Mouse (Mus musculus): ENCODE results near the gene Spata2.

The Spata2 gene

DNA sequence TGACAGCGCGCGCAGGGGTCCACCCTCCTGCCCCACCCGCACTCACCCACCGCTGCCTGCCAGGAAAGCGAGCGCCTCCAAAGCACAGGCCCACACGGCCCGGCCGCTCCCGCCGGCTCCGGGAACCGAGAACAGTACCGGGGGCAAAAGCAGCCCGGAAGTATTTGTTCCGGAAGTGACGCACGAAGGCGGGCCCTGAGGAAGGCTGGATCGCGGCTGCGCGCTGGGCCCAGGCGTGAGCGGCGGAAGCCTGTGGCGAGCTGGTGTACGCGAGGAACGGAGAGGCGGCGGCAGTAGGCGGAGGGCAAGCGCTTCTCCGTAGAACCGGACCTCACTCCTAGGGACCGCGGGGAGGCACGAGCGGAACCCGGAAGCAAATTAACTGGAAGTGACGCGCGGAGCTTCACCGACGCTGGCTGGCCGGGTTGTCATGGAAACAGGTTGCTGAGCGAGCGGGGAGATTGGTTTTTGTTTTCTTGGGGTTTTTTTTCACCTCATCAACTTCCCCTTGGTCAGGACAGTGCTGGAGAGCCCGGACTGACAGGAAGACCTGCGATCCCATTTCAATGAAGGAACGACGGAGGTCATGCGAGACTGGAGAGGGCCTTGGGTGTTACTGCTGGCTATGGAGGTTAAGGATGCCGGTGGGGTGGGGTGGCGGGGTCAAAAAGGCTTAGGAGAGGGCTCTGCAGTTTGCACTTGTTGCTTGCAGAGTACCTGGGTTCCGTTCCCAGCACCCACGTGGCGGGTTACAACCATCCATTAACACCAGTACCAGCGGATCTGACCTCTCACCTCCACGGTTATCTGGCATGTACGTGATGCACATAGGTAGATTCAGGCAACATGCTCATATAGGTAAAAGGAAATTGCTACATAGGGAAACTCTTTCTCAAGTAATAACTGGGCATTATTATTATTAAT lies at the start of gene Spata2:
TSS of gene Spata2 (minus strand) at position 175 of the 924 bp plus-strand sequence.
- peak; percentile 96 for DNase-seq

DNA sequence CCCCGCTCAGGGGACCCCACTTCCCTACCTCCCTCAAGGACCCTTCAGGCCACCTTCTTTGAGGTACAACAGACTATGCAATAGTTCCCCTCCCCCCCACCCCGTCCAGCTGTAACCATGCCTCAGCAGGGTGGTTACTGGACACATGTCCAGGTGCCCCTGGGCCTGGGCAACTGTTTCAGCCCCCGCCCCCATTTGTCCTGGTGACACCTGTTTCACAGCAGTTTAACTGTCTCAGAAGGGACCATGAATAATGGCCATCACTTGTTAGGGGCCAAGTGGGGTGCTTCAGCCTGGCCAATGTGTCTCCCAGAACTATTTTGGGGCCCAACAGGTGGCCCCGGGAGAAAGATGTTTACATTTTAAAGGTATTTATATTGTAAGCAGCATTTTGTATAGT lies 49.7 kb upstream of the Spata2 start:
- DNase-seq = no peak

DNA sequence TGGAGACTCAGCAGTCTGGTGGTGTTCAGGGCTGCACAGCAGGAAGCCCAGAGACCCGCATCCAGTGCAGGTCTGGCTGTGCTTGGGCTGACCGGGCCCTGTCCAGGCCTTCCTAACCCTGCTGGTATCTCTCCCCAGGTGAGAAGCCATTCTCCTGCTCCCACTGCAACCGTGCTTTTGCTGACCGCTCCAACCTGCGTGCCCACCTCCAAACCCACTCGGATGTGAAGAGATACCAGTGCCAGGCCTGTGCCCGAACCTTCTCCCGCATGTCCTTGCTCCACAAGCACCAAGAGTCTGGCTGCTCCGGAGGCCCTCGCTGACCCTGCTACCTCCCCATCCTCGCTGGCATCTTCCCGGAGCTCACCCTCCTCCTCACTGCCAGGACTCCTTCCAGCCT lies 49.1 kb upstream of the Spata2 start:
- DNase-seq = no peak

DNA sequence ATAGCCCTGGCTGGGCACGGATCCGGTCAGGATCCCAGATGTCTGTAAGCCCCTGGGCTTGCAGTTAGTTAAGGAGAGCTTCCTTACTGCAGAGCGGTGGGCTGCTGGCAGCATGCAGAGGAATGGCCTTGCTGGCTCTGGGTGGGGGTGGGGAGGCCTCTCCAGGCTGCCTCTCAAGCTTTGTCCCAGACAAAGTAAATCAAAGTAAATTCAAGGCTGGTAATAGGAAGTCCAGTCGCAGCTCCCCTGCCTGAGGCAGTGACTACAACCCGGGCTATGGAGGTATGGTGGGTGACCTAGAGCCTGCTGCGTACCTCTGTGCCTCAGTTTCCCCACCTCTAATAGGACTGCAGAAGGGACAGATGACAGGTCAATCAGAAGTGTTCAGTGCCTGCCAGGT lies 48.6 kb upstream of the Spata2 start:
- DNase-seq = no peak

DNA sequence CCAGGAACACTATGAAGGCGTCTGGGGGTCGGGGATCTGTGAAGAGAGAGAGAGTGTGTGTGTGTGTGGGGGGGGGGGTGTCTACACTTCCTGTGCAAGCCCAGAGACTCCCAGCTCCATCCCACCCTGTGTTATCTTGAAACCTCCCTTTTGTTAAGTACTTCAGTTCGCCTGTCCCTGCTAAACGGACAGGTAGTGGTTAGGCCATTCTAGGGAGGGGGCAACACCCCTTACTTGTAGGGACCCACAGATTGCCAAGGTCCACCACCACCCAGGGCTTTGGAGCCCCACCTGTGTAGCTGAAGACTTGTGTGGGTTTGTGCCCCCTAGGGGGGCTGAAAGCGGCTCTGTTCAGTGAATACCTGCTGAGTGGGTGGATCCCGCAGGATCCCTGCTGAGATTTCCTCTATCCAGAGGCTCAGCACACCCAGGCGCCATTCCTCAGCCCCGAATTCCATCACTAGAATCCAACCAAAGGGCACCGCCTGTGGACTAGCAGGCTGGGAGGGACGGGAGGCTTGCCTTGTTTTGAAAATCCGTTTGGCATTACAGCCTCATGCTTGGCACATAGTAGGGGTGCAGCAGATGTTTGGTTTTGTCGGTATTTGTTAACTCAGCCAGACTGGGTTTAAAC lies 47.9 kb upstream of the Spata2 start:
- no peak for DNase-seq

DNA sequence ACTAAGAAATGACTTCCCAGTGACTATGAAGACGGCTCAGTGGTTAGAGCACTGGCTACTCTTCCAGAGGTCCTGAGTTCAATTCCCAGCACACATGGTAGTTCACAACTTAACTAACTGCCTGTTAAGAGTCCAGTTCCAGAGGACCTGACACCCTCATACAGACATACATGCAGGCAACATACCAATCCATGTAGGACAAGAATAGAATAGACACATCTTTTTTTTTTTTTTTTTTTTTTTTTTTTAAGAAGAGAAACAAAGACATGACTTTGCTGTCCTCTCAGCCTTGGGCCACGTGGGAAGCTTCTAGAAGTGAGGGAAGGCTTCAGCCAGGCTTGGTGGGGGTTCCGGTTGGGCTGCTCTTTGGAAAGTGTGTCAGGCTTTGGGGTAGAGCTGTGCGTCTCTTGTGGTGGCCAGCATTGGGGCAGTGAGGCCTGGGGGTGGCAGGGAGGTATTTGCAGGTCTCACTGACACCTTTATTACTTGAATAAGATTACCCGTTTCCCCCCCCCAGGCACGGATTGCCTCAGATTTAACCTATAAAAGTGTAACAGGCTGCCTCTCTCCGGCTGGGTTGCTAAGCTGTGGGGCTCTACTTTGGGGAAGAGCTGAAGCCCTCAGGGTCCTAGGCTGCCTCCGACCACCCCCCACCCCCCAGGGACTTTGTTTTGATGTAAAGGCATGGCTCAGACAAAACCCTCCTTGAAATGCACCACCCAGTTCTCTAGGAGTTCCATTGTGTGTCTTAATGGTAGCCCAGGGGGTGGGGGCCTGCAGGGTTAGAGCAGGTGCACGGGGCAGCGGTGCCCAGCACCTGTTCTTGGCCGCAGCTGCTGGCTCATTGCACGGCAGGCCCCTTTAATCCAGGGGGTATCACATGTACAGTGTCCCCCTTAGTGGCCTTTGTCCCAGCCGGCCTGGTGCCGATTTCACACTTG lies 47.1 kb upstream of the Spata2 start:
- no peak for DNase-seq

DNA sequence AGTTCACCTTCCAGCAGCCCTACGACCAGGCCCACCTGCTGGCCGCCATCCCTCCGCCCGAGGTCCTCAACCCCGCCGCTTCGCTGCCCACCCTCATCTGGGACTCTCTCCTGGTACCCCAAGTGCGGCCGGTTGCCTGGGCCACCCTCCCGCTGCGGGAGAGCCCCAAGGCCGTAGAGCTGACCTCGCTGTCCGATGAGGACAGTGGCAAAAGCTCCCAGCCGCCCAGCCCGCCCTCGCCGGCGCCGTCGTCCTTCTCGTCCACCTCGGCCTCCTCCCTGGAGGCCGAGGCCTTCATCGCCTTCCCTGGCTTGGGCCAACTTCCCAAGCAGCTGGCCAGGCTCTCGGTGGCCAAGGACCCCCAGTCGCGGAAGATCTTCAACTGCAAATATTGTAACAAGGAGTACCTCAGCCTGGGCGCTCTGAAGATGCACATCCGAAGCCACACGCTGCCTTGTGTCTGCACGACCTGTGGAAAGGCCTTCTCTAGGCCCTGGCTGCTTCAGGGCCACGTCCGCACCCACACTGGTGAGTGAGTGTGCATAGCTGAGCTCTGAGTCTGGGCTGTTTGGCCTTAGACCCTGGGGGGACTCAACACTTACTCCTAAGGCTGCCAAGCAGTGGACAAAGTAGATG lies 46.1 kb upstream of the Spata2 start:
- no peak for DNase-seq

DNA sequence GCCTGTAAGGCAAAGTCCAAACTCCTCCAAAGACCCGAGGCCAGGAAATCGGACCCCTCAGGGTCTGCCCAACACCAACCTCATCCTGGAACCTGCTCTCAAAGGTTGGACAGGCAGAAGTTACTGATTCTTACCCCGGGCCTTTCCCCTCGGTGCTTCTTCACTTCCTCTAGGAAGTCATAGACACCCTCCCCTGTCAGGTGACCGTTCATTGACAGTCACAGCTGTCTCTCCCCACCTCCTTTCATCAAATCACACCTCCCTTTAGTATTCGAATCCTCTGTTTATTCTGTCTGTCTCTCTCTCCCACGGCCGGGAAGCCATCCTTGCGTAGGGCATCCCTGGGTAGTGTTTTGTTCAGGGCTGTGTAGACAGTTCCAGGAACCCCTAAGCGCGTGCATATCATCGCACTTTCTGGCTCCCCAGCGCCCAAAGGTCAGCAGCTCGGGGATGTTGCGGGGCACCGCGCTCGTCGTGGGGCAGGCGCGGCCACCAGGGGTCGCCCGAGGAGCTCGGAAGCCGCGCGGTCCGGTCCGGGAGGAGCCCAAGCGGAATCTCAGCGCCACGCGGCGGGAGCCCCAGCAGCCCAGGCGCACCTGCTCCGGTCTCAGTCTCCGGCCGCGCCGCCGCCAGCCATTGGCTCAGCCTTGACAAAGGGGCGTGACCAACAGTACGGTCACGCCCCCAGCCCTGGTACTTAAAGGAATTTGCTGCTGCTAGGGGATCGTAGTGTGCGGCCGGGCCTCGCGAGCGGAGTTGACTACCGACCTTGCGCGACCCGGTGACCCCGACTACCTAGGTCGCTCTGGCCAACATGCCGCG lies 45.0 kb upstream of the Spata2 start, which contains the start of gene Snai1:
TSS of gene Snai1 (plus strand) at position 720 of the 822 bp plus-strand sequence.
- DNase-seq = peak; percentile 92

DNA sequence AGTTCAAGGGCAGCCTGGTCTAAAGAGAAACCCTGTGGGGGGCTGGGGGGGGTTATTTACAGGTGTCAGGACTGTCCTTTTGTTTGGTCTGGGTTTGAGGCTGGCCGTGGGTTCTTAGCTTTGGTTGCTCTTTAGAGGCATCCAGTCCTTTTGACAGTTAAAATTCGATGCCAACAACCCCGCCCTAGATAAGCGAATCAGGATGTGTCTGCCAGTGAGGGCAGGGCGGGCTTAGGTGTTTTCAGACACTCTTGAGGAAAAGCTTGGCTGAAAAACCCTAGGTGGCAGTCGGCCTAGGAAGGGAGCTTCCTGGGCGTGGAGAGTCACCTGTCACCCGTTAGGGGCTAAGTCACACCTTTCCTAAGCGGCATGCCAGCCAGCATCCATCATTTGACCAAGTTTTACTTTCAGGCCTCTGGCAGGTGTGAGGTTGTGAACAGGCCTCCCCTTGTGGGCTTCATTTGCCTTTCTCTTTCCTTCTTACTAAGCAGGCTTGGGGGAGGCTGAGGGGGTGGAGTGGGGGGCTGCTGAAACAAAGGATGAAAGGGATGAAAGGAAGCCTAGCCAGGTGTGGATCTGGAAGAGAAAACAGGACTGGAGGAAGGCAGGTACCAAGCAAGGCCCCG lies 43.7 kb upstream of the Spata2 start:
- no peak for DNase-seq

DNA sequence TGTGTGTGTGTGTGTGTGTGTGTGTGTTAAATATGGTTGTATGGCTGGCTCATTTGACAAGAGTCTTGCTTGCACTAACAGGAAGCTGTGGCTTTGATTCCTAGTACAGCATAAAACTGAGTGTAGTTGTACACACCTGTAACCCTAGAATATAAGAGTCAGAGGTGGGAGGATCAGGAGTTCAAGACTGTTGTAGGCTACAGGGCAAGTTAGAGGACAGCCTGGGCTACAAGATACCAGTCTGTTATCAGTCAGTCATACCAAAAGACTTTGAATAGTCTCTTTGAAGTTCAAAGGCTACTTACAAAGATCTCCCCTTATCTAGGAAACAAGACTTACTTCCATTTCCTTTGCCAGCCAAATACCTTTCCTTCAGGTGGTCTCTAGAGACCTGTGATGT lies 41.2 kb upstream of the Spata2 start:
- no peak for DNase-seq

DNA sequence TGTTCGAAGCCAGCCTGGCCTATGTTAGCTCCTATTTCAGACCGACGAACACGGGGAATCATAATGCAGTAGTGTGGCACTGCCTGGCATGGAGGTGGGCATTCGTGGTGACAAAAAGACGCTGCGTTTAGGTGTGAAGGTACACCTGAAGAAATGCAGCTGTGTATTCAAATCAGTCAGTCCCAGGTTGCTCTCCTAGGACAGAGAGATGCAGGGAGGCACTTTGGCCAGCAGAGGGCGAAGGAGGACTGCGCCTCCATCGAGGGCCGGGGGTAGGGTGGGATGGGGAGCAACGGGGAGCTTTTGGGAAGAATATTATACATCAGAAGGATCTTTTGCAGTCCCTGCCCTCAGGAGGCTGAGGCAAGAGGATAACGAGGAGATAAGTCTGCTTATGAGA lies 39.4 kb upstream of the Spata2 start:
- DNase-seq = peak; percentile 60

DNA sequence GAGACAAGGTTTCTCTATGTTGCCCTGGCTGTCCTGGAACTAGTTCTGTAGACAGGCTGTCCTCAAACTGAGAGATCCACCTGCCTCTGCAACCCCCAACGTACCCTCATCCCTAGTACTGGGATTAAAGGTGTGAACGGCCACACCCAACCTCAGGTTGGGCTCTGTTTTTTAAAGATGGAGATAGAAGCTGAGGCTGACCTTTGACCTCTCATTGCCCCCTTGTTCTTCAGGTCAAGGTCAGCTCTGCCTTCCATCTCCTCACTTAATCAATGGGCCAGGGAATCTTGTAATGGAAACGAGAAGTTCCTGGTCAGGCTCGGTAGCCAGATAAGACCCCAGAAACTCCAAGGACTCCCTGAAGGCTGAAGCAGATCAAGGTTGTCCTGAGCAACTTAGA lies 37.8 kb upstream of the Spata2 start:
- no peak for DNase-seq

DNA sequence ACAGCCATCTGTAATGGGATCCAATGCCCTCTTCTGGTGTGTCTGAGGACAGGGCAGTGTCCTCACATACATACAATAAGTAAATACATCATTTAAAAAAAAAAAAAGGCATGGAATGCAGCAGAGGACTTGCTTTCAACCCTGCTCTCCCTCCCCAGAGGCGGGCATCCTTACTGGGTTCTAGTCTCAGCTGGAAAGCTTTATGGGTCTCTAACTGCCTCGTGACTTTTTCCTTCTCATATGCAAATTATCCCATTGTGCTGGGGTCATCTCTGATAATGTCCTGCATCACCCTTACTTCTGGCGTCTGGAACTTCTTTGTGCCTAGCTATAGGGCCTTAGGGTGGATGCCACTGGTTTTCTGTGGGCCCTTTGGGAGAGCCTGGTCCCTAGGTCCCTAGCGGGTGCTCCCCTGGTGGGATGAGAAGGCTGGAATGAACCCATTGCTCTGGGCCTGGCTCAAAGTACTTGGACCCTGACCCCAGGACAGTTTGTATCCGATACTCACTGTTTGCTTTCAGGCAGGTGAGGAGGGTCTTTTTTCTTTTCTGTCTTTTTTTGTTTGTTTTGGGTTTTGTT lies 37.3 kb upstream of the Spata2 start:
- DNase-seq = no peak

DNA sequence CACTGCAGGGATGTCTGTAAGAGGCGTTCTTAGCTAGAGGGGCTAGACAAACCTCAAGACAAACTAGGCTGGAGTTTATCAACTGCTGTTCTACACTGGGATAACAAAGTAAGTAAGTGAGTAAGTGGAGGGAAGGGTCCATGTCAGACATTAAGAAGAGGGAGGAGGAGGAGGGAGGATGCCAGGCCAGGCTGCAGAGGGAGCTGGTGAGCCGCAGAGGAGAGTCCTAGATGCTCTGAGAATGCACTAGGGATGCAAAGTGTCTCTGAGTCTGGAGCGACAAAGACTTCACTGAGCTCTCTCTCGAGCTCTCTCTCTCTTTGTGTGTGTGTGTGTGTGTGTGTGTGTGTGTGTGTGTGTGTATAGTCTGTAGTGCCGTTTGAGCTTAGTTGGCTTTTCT lies 35.6 kb upstream of the Spata2 start:
- peak; percentile 22 for DNase-seq

DNA sequence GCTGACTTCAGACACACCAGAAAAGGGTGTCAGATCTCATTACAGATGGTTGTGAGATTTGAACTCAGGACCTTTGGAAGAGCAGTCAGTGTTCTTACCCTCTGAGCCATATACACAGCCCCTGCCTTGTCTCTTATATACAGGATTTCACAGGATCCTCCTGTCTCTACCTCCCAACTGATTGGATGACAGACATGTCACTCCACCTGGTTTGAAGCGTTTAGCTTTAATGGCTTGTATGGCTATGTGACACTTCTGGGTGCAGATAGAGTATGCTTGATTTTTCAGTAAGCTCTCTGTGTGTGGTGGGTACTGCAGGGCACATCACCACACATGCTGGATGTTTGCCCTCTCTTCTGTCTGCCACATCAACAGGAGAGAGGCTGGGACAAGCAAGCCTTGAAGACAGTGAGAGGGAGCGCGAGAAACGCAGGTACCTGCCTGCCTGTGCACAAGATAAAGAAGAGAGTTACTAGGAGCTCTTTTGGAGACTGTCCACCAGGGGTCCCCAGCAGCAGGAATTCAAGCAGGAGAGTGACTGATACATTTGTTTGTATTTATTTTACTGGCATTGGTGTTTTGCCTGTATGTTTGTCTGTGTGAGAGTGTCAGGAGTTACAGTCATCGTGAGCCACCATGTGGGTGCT lies 27.0 kb upstream of the Spata2 start:
- no peak for DNase-seq

DNA sequence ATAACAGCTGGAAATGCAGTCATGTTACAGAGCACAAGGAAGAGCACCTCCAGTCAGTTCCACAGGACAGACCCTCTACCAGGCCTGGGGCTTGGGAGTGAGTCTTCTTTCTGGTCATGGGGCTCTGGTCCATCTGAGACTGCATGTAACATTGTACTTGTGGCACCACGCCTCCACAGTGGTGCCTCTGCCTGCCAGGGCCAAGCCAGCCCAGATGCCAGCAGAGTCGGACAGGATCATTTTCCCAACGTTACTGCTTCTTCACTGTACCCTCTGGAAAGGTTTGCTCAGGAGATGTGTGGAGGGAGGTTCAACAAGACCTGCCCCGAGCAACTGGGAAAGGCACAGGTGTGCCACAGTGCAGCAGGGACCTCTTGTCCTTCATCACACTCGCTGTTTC lies 23.0 kb upstream of the Spata2 start:
- no peak for DNase-seq

DNA sequence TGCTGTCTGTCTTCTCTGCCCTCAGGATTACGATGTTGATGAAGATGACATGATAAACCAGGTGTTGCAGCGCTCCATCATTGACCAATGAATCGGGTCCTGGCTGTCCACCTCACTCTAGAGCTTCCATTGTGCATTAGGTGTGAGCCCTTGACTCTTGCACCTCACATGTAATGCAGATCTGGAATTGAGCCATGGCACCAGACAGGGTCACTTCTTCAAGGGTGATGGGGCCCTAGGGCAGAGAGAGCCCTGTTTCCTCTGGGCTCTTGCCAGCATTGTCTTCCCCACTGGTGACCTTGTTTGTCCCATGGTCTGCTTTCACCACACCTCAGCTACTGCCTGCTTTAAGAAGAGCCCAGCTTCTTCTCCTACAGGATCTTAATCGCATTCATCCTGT lies 22.0 kb upstream of the Spata2 start:
- DNase-seq = no peak

DNA sequence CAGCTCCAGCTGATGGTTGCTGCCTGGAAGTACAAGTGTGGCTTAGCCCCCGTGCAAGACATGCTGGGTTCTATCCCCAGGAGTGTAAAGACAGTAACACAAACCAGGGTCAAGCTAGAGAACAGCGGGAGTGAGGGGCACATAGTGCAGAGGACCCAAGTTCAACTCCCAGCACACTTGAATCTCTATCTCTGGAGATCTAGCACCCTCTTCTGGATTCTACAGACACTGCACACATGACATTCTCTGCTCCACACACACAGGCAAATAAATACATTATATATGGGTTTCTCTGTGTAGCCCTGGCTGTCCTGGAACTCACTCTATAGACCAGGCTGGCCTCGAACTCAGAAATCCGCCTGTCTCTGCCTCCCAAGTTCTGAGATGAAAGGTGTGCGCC lies 20.3 kb upstream of the Spata2 start:
- DNase-seq = no peak

DNA sequence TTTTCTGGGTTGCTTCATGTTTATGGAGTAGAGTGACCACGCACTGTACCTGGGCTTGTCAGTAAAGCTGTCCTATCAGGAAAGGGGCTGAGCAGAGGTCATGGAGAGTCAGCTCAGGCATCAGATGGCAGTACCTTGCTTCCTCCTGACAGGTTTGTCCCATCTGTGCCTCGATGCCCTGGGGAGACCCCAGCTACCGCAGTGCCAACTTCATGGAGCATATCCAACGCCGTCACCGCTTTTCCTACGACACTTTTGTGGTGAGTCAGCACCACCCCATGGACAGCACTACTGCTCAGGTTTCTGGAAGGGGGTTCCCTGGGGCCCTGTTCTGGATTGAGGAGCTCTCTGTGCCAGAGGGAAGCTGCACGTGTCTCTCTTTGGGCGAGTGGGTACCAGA lies 19.7 kb upstream of the Spata2 start:
- DNase-seq = no peak

DNA sequence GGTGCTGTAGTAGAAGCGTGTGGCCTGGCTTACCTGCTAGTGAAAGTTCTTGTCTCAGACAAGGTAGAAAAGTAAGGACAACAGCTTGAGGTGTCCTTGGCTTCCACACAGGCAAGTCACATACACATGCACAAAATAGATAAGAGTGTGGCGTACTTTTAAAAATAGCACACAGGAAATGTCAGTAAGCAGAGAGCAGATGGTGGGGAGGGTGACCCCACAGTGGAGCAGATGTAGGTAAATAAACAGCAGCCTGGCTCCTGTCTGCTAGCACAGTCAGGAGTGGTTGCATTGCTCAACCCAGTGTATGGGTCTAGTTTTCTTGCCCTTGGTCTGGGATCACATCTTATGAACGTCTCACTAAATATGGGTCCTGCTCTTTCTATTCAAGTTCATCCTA lies 17.8 kb upstream of the Spata2 start:
- DNase-seq = no peak
